Mouse (Mus musculus) olfactory bulb, adult 2 months (tissue): ENCODE results near the gene Kirrel3. TPM values are rescaled to one million over a fixed set of nuclear protein-coding genes. Genes with fewer than 3 reads are reported as not detected.

Experiments used
- H3K27ac ChIP-seq: fragments of 200-500 bp; 2 replicates; pipeline ENCODE4 v1.5.1; 2012; ENCODE audit warnings: low read depth, low read length; ENCODE audit not compliant: insufficient read depth
- H3K4me1 ChIP-seq: fragments of 200-500 bp; 2 replicates; pipeline ENCODE4 v1.6.1; 2012; ENCODE audit warnings: low read length; ENCODE audit not compliant: control insufficient read depth, insufficient read depth
- H3K4me3 ChIP-seq: fragments of 200-500 bp; 2 replicates; pipeline ENCODE4 v1.5.1; 2012; ENCODE audit warnings: mild to moderate bottlenecking, low read depth, low read length, moderate library complexity; ENCODE audit not compliant: insufficient read depth
- CTCF ChIP-seq: fragments of 200-500 bp; IDR thresholded peaks from 2 replicates; pipeline ENCODE4 v1.5.1; 2012; ENCODE audit warnings: low read depth, mild to moderate bottlenecking, low read length, moderate library complexity; ENCODE audit not compliant: insufficient read depth
- POLR2A ChIP-seq: fragments of 200-500 bp; IDR thresholded peaks from 2 replicates; pipeline ENCODE4 v1.6.1; 2012; ENCODE audit warnings: mild to moderate bottlenecking, low read depth, low read length, moderate library complexity; ENCODE audit not compliant: insufficient read depth
- WGBS: fragments of 180-500 bp; shearing (Covaris S2); methylation state at CpG from one replicate; pipeline ENCODE4 v1.1.7; 2018; 5-methylcytosine and 5-hydroxymethylcytosine counted together
- polyA plus RNA-seq: library from polyadenylated mRNA; stranded (reverse); fragments of >200 nt; gene quantifications from 2 replicates; pipeline ENCODE4 v1.2.4, GENCODE M21; 2012; ENCODE audit warnings: low replicate concordance; ENCODE audit not compliant: missing spikeins, insufficient read depth, insufficient read length

Gene Kirrel3
- polyA plus RNA-seq, 1 experiment, result not detected

GRCm38 (mm10) chr9:34712996-34713395 is 227.3 kb downstream of the Kirrel3 start:
- Histone ChIP-seq H3K4me1 (peaks cover 7% of the 10 kb centered on the region), H3K27ac (no peak overlapping the region), H3K4me3 (no peak overlapping the region)
- 76% methylated on average over 4 of the region's 4 CpGs for WGBS
- TF ChIP-seq POLR2A, result no peak
- no peak for TF ChIP-seq CTCF

DNA sequence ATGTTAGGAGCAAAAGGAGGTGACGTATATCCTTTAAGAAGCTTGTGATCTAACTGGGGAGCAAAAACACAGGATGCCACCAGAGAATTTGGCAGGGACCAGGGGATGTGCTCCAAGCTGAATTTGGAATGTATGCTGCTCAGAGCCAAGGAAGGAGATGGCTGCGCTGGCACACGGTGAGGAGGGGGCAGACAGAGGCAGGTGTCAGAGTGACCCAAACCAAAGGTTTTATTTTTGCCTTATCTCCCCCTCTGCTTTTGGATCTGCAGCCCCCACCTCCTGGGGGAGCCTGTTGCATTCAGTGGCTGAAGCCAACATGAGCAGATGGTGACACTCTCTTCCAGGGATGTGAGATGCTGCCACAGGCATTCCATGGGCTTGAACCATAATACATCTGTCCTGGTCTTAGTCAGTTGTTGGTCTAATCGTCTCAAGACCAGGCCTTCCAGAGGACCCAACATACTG is 227.8 kb downstream of the Kirrel3 start:
- TF ChIP-seq POLR2A (no peak), CTCF (no peak)
- H3K4me3 ChIP-seq, result no peak overlapping the region
- H3K27ac ChIP-seq, result no peak overlapping the region
- 74% methylated on average over 4 of the region's 4 CpGs for WGBS
- H3K4me1 ChIP-seq, result peaks cover 7% of the 10 kb centered on the region

DNA sequence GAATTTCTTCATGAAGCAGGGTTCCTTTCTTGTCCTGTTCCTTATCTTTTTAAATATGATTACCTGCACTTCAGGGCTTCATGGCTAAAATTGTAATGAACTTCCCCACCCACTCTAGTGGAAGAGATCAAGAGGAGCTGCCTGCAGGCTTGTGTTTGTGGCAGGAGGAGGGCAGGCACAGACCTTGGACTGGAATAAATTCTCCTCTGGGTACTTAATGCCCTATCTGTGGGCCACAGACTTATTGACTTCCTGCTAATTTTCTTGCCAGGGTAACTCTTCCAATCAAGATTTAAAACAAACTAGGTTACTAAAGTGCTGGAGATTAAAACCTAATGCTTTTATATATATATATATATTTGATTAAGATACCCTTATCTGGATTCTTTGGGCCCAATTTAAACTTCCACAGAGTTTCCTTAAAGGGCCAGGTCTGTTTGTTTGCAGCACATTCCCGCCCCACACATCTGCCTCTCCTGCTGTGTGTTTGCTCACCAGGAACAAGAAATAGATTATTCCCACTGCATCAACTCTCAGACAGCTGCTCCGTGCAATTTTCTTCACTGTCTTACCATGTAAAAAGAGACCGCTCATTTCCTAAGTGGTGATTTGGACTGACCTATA is 229.4 kb downstream of the Kirrel3 start:
- no peak overlapping the region for H3K4me3 ChIP-seq
- TF ChIP-seq POLR2A (no peak), CTCF (no peak)
- WGBS, result 44% methylated on average over 3 of the region's 3 CpGs
- peaks cover 7% of the 10 kb centered on the region for H3K4me1 ChIP-seq
- no peak overlapping the region for H3K27ac ChIP-seq

- WGBS, result 87% methylated on average over 2 of the region's 2 CpGs
- TF ChIP-seq POLR2A (no peak), CTCF (no peak)
- no peak overlapping the region for H3K27ac ChIP-seq
- H3K4me3 ChIP-seq, result no peak overlapping the region
- peaks cover 7% of the 10 kb centered on the region for H3K4me1 ChIP-seq
These were observed 230.8 kb downstream of the Kirrel3 start for GRCm38 (mm10) chr9:34716476-34716875.

DNA sequence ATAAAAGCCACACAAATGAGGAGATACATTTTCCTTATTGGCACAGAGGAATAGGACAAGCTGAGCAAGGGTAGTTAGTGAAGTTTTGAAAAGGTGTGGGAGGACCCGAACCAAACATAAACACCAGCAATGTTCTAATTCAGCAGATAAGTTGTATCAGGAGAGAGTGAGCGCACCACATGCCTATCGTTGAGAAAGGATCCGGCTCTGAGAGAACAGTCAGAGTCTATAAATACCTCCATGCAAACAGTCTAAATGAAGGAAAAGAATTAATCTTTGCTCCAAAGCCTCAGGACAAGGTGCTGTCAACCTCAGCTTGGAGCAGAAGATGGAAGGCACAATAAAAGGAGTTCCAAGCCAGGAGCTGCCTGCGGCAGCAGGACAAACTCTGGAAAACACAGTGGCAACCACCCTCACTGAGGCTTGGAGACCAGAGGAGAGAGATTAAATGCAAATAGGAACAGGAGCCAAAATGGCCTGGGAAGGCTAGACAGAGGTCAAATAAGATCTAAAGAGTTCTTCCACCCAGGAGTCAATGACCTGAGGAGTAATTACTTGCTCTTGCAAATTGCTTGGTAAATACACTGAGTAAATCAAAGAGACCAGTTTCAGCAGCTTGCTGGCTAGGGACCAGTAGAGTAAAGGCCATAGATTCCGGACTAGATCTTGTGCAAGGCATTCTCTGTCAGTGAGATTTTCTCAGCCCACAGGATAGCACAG is 235.9 kb downstream of the Kirrel3 start:
- 62% methylated on average over 6 of the region's 6 CpGs for WGBS
- peaks cover 4% of the 10 kb centered on the region for H3K4me1 ChIP-seq
- H3K27ac ChIP-seq, result no peak overlapping the region
- no peak for TF ChIP-seq CTCF
- TF ChIP-seq POLR2A, result no peak
- no peak overlapping the region for H3K4me3 ChIP-seq

DNA sequence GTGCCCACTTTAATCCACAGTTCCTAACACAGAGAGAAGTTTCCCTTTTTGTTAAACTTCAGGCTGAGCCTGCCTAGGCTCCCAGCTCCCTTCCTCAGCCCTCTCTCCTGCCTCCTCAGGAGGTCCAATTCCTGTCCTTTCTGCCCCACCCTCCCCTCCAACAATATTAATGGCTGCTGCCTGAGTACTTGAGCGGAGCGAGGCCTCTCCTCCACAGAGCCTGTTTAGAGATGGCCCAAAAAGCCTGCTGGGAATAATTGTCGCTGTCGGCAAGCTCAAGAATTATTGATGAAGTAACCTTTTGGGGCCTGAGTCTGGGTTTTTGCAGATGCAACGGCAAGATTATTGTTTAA is 236.5 kb downstream of the Kirrel3 start:
- Histone ChIP-seq H3K4me1 (peaks cover 4% of the 10 kb centered on the region), H3K27ac (no peak overlapping the region), H3K4me3 (no peak overlapping the region)
- TF ChIP-seq POLR2A (no peak), CTCF (no peak)
- 78% methylated on average over 5 of the region's 5 CpGs for WGBS

GRCm38 (mm10) chr9:34732507-34732906 is 246.8 kb downstream of the Kirrel3 start:
- H3K4me1 ChIP-seq, result 0 out of 2 replicates have a peak, but pooled peaks cover 4% of the 10 kb centered on the region
- no peak overlapping the region for H3K27ac ChIP-seq
- WGBS, result 52% methylated on average over 6 of the region's 6 CpGs
- TF ChIP-seq POLR2A (no peak), CTCF (no peak)
- no peak overlapping the region for H3K4me3 ChIP-seq

- no peak for TF ChIP-seq CTCF
- TF ChIP-seq POLR2A, result no peak
- Histone ChIP-seq H3K27ac (no peak overlapping the region), H3K4me3 (no peak overlapping the region), H3K4me1 (0 out of 2 replicates have a peak, but pooled peaks cover 4% of the 10 kb centered on the region)
- WGBS, result 58% methylated on average over 6 of the region's 6 CpGs
These were observed 247.9 kb downstream of the Kirrel3 start for GRCm38 (mm10) chr9:34733579-34733978.

- TF ChIP-seq CTCF, result no peak
- WGBS, result 93% methylated on average over 4 of the region's 4 CpGs
- Histone ChIP-seq H3K4me1 (0 out of 2 replicates have a peak, but pooled peaks cover 4% of the 10 kb centered on the region), H3K27ac (no peak overlapping the region), H3K4me3 (no peak overlapping the region)
These were observed 249.3 kb downstream of the Kirrel3 start for GRCm38 (mm10) chr9:34734991-34735390.

DNA sequence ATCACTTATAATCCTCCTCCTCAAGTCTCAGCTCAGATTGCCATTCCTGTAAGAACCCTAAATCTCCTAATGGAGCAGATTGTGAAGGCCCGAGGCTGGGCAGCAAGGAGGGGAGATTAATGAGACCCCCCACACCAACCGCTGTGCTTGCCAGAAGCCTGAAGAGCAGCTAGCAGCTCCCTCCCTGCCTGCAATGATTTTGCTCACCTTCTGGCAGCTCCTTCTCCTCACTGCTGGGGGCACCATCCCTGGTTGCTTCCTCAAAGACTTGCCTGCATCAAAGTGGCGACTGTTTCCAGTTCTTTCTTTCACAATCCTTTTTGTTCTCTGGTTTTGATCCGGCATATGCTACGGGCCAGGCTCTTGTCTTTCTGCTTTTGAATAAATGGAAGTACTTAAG is 253.7 kb downstream of the Kirrel3 start:
- Histone ChIP-seq H3K27ac (no peak overlapping the region), H3K4me1 (no peaks in the 10 kb centered on the region), H3K4me3 (no peak overlapping the region)
- TF ChIP-seq POLR2A, result no peak
- no peak for TF ChIP-seq CTCF
- 75% methylated on average over 5 of the region's 5 CpGs for WGBS
